Mouse (Mus musculus): ENCODE measurements at regions not wholly inside any gene's neighbourhood (a gene's known extent, or its start where the extent isn't known, plus 50 kb on each side); places are given as distances from the start of the nearest gene placed in this dataset.

DNA sequence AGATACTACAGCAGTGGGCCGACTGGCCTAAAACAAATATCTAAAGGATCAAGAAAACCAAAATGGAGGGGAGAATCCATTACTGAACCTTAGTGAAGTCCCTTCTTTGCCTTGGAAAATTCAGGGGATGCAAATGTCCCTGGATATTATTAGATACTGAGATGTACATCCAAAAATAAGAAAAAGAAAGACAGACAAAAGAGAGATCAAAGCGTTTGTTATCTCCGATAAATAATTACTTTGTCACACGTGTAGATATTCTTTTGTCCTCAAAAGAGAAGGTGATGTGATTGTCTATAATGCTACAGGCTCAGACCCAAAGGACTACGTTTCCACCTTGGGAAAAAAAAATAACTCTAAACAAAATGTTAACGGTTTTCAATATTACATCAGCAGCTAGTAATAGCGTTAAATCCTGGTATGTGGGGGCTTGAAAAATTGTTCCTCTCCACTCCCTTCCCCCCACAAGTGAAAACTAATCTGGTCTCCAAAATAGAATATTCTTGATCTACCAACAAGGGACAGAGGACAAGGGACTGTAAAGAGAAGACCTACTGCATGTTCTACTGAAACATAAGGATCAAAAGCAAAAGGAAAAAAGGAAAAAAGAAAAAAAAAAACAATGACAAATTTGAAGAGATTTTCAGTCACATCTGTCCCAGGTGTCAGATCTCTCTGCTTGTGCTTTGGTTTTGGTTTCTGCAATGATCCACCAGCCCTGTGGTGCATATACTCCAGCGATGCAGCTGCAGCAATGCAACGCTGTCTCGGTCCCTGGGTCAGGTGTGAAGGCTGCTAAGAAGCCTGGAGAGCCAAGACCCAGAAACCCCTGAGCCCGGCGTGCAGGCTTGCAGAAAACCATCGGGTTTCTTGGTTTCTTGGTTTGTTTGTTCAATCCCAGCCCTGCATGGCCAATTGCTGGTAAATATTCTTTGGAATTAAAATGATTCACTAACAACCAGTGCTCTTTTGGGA lies 256.6 kb upstream of the Nfe2l3 start:
- TF ChIP-seq POLR2A (IDR thresholded peaks at IDR 0.05; ENCODE audit: borderline replicate concordance, extremely low read depth, insufficient read depth, insufficient read length): no peak
- no peak for ATAC-seq (ENCODE audit: low FRiP score, low read depth)
- Histone ChIP-seq H3K27ac (replicated peaks; ENCODE audit: low read depth, low read length) (no peak overlapping the region), H3K9ac (ENCODE audit: low read depth, low read length, severe bottlenecking) (no peak overlapping the region), H3K4me1 (ENCODE audit: control insufficient read depth, insufficient read depth, low read length) (peaks cover 21% of the 10 kb centered on the region), H3K9me3 (ENCODE audit: control insufficient read depth, low read length) (no peaks in the 10 kb centered on the region), H3K4me2 (replicated peaks; ENCODE audit: low read depth, low read length, severe bottlenecking) (no peak overlapping the region), H3K27me3 (ENCODE audit: control insufficient read depth, insufficient read depth, low read length) (peaks cover 19% of the 10 kb centered on the region), H3K4me3 (replicated peaks; ENCODE audit: low read length) (no peak overlapping the region), H3K36me3 (ENCODE audit: control insufficient read depth, insufficient read depth, low read length) (no peaks in the 10 kb centered on the region)
- WGBS: 33% methylated on average over 13 of the region's 13 CpGs
- DNase-seq (ENCODE audit: low spot score): no peak

DNA sequence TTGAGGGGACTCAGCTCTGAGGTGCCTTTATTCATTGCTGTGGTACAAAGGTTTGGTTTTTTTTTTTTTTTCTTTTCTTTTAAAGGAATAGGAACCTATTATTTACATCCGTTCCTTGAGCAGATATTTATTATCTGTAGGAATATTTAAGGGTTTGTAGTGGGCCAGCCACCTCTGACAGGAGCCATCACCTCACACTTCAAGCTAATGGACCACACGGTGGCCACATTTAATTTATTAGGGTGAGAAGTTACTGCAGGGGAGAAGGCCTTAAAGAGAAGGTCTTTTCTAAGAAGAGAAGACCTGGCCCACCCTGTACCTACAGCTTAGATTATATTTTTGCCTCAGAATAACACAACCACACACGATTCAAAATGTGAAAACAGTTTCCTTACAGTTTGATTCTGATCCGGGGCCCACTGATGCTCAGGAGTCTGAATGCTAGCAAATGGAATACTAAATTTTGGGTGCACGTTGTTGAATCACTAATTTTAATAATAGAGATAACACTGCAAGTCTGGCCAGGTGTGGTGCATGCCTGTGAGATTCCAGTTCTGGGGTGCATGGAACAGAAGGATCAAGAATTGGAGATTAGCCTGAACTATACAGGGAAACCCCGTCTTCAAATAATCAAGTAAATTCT lies 255.6 kb upstream of the Nfe2l3 start:
- WGBS: 25% methylated on average over 6 of the region's 6 CpGs
- H3K4me2 ChIP-seq (replicated peaks; ENCODE audit: low read depth, low read length, severe bottlenecking): no peak overlapping the region
- DNase-seq (ENCODE audit: low spot score) (no peak), ATAC-seq (ENCODE audit: low FRiP score, low read depth) (no peak)
- no peak overlapping the region for H3K27ac ChIP-seq (replicated peaks; ENCODE audit: low read depth, low read length)
- H3K4me1 ChIP-seq (ENCODE audit: control insufficient read depth, insufficient read depth, low read length): peaks cover 21% of the 10 kb centered on the region
- no peak overlapping the region for H3K9ac ChIP-seq (ENCODE audit: low read depth, low read length, severe bottlenecking)
- H3K36me3 ChIP-seq (ENCODE audit: control insufficient read depth, insufficient read depth, low read length): no peaks in the 10 kb centered on the region
- no peak overlapping the region for H3K4me3 ChIP-seq (replicated peaks; ENCODE audit: low read length)
- peaks cover 19% of the 10 kb centered on the region for H3K27me3 ChIP-seq (ENCODE audit: control insufficient read depth, insufficient read depth, low read length)
- no peak for TF ChIP-seq POLR2A (IDR thresholded peaks at IDR 0.05; ENCODE audit: borderline replicate concordance, extremely low read depth, insufficient read depth, insufficient read length)
- H3K9me3 ChIP-seq (ENCODE audit: control insufficient read depth, low read length): no peaks in the 10 kb centered on the region

DNA sequence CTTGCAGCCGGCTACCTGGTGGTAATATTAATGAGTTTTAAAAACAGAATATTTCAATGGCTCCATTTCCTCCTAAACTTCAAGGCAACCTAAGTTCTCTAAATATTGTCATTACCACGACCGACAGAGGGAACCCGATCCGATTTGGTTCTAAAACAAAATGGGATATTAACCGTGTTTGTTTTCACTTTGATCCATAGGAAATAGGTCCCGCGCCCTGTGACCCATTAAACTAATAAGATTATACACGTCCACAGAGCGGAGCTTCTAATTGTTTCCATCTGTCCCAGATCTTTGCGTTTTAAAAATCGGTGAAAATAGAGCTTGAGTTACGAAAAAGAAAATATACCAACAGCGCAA lies 254.8 kb upstream of the Nfe2l3 start:
- no peak overlapping the region for H3K27ac ChIP-seq (replicated peaks; ENCODE audit: low read depth, low read length)
- H3K36me3 ChIP-seq (ENCODE audit: control insufficient read depth, insufficient read depth, low read length): no peaks in the 10 kb centered on the region
- peak overlapping the region; percentile 17; the same call in 1 of the 2 replicates for H3K9ac ChIP-seq (ENCODE audit: low read depth, low read length, severe bottlenecking)
- H3K4me2 ChIP-seq (replicated peaks; ENCODE audit: low read depth, low read length, severe bottlenecking): peak overlapping the region; percentile 72
- peak overlapping the region; percentile 42 for H3K4me3 ChIP-seq (replicated peaks; ENCODE audit: low read length)
- H3K9me3 ChIP-seq (ENCODE audit: control insufficient read depth, low read length): no peaks in the 10 kb centered on the region
- H3K27me3 ChIP-seq (ENCODE audit: control insufficient read depth, insufficient read depth, low read length): peaks cover 19% of the 10 kb centered on the region
- H3K4me1 ChIP-seq (ENCODE audit: control insufficient read depth, insufficient read depth, low read length): peaks cover 14% of the 10 kb centered on the region
- whole genome bisulfite sequencing: 2% methylated on average over 14 of the region's 14 CpGs
- TF ChIP-seq POLR2A (IDR thresholded peaks at IDR 0.05; ENCODE audit: borderline replicate concordance, extremely low read depth, insufficient read depth, insufficient read length): no peak
- DNase-seq (ENCODE audit: low spot score): no peak
- no peak for ATAC-seq (ENCODE audit: low FRiP score, low read depth)

DNA sequence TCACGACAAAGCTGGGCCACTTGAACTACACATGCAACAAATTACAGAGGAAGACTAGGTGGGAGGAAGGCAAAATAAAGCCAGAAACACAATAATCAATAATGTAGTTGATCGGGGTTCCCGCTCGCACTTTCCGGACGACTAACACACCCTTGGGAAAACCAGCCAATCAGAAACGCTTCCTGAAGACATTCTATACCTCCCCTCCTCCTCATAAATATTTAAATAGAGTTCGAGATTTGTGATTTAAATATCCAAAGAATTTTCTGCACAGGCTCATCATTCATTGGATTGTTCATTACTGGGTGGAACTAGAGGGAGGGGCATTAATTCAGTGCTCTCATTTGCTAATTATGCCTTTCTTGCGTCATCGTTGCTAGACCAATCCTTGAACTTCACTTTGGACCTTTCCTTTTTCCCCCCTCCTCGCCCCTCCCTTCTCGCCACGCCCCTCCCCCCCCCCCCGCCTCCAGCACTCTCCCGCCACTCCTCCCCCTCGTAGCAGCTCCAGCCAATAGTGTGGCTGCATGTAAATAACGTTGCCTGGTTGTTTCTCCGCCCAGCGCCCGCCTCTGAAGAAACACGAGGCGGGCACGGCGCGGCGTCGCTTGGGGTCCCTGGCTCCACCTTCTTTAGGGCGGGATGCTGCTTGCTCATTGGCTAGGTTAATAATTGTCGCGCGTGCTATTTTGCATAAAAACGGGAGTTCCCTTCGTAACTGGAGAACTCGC lies 254.2 kb upstream of the Nfe2l3 start:
- DNase-seq (ENCODE audit: low spot score): peak; percentile 99
- Histone ChIP-seq H3K36me3 (ENCODE audit: control insufficient read depth, insufficient read depth, low read length) (no peaks in the 10 kb centered on the region), H3K4me3 (replicated peaks; ENCODE audit: low read length) (peak overlapping the region; percentile 42), H3K9ac (ENCODE audit: low read depth, low read length, severe bottlenecking) (peak overlapping the region; percentile 17; the same call in 1 of the 2 replicates), H3K4me2 (replicated peaks; ENCODE audit: low read depth, low read length, severe bottlenecking) (peak overlapping the region; percentile 72), H3K27me3 (ENCODE audit: control insufficient read depth, insufficient read depth, low read length) (peaks cover 19% of the 10 kb centered on the region), H3K9me3 (ENCODE audit: control insufficient read depth, low read length) (no peaks in the 10 kb centered on the region), H3K4me1 (ENCODE audit: control insufficient read depth, insufficient read depth, low read length) (peaks cover 14% of the 10 kb centered on the region), H3K27ac (replicated peaks; ENCODE audit: low read depth, low read length) (no peak overlapping the region)
- WGBS: under 1% methylated on average over 33 of the region's 34 CpGs
- ATAC-seq (ENCODE audit: low FRiP score, low read depth): peak; percentile 96
- TF ChIP-seq POLR2A (IDR thresholded peaks at IDR 0.05; ENCODE audit: borderline replicate concordance, extremely low read depth, insufficient read depth, insufficient read length): no peak

All from limb, embryonic 14.5 days (tissue).